Mouse (Mus musculus) hindbrain, embryonic 10.5 days (tissue): Measurements from ENCODE around the gene Carmil2. TPM values are rescaled to one million over a fixed set of nuclear protein-coding genes. Genes with fewer than 3 reads are reported as not detected.
A peak's percentile ranks its signal among the peaks of the same experiment; 100 is the strongest.

Experiments used
- DNase-seq: peaks from one replicate; pipeline ENCODE4 v3.0.0-alpha.2; 2017; ENCODE audit warnings: low spot score
- H3K27ac ChIP-seq: fragments of 300-500 bp; sonication (generic); 2 replicates; pipeline ENCODE4 v1.5.1; 2016; ENCODE audit warnings: mild to moderate bottlenecking, moderate library complexity
- H3K27me3 ChIP-seq: fragments of 300-500 bp; sonication (generic); 2 replicates; pipeline ENCODE4 v1.6.1; 2016; ENCODE audit warnings: mild to moderate bottlenecking; ENCODE audit not compliant: poor library complexity, insufficient read depth, severe bottlenecking
- H3K36me3 ChIP-seq: fragments of 300-500 bp; sonication (generic); 2 replicates; pipeline ENCODE4 v1.6.1; 2016; ENCODE audit warnings: mild to moderate bottlenecking, moderate library complexity
- H3K4me1 ChIP-seq: fragments of 300-500 bp; sonication (generic); replicated peaks from 2 replicates; pipeline ENCODE4 v1.6.1; 2016; ENCODE audit warnings: mild to moderate bottlenecking
- H3K4me3 ChIP-seq: fragments of 300-500 bp; sonication (generic); 2 replicates; pipeline ENCODE4 v1.5.1; 2016; ENCODE audit warnings: mild to moderate bottlenecking, moderate library complexity
- H3K9me3 ChIP-seq: fragments of 300-500 bp; sonication (generic); 2 replicates; pipeline ENCODE4 v1.6.1; 2016; ENCODE audit warnings: mild to moderate bottlenecking, moderate library complexity
- WGBS: fragments of 180-500 bp; shearing (Covaris S2); methylation state at CpG from one replicate; pipeline ENCODE4 v1.1.7; 2016; 5-methylcytosine and 5-hydroxymethylcytosine counted together
- polyA plus RNA-seq: library from polyadenylated mRNA; unstranded; fragments of >200 nt; fragmentation: Nextera tagmentation; extraction: Ambion mirVana; gene quantifications from 2 replicates; pipeline ENCODE4 v1.2.1, GENCODE M21; 2016

The Carmil2 gene
- polyA plus RNA-seq, 1 experiment from 2014 or later: 4.9 TPM

- Histone ChIP-seq H3K27ac (no peak overlapping the region), H3K4me3 (no peak overlapping the region), H3K27me3 (no peaks in the 10 kb centered on the region), H3K36me3 (peaks cover 22% of the 10 kb centered on the region), H3K4me1 (peaks cover 9% of the 10 kb centered on the region), H3K9me3 (no peaks in the 10 kb centered on the region)
- DNase-seq: no peak
- 71% methylated on average over 8 of the region's 8 CpGs for WGBS
Measured at GRCm38 (mm10) chr8:105687512-105687911, 1.4 kb downstream of the Carmil2 start.

DNA sequence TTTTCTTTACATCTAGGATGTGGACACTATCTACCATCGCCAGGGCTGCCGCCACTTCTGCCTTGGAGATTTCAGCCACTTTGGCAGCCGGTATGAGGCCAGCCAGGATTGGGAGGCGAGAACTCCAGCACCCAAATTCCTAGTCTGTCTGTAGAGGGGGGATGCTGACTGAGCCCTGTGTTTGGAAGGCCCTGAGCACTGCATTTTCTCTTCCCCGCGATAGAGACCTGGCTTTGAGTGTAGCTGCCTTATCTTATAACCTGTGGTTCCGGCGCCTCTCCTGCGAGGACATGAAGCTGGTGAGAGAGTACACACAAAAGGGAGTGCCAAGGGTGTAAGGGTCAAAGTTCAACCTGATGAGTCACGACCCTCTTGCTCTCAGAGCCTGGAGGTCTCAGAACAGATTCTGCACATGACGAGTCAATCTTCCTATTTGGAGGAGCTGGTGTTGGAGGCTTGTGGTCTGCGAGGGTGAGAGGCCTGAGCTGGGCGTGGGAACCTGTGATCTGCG, 2.2 kb downstream of the Carmil2 start:
- H3K4me3 ChIP-seq: no peak overlapping the region
- DNase-seq: no peak
- no peaks in the 10 kb centered on the region for H3K27me3 ChIP-seq
- WGBS: 66% methylated on average over 14 of the region's 14 CpGs
- no peak overlapping the region for H3K27ac ChIP-seq
- peaks cover 5% of the 10 kb centered on the region; the same call in 1 of the 2 replicates for H3K9me3 ChIP-seq
- H3K4me1 ChIP-seq: peaks cover 9% of the 10 kb centered on the region
- peaks cover 21% of the 10 kb centered on the region for H3K36me3 ChIP-seq

- Histone ChIP-seq H3K27me3 (peaks cover 5% of the 10 kb centered on the region), H3K9me3 (peaks cover 5% of the 10 kb centered on the region; the same call in 1 of the 2 replicates), H3K4me3 (no peak overlapping the region), H3K27ac (no peak overlapping the region), H3K36me3 (peaks cover 10% of the 10 kb centered on the region), H3K4me1 (peaks cover 17% of the 10 kb centered on the region)
- no peak for DNase-seq
- WGBS: 59% methylated on average over 35 of the region's 35 CpGs
Measured at GRCm38 (mm10) chr8:105689256-105689982, 3.3 kb downstream of the Carmil2 start.

DNA sequence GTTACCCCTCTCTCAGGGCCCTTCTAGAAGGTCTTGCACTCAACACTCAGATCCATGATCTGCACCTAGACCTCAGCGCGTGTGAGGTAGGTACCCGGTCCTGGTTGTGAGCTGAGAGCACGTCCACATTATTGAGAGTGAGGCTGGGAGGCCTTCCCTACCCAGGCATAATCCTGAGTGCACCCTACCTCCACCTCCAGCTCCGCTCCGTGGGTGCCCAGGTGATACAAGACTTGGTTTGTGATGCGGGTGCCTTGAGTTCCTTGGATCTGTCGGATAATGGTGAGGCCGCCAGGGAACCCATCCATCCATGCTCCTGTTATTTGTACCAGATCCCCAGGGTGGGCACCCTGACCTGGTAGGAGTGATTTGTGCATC, 3.9 kb downstream of the Carmil2 start:
- peaks cover 7% of the 10 kb centered on the region; the same call in 1 of the 2 replicates for H3K36me3 ChIP-seq
- H3K4me3 ChIP-seq: no peak overlapping the region
- no peak overlapping the region for H3K27ac ChIP-seq
- DNase-seq: no peak
- H3K9me3 ChIP-seq: peaks cover 5% of the 10 kb centered on the region; the same call in 1 of the 2 replicates
- 91% methylated on average over 9 of the region's 9 CpGs for WGBS
- H3K4me1 ChIP-seq: peaks cover 23% of the 10 kb centered on the region
- H3K27me3 ChIP-seq: peaks cover 11% of the 10 kb centered on the region

GRCm38 (mm10) chr8:105690978-105691377, 4.9 kb downstream of the Carmil2 start:
- no peak for DNase-seq
- 82% methylated on average over 14 of the region's 14 CpGs for WGBS
- H3K9me3 ChIP-seq: peaks cover 5% of the 10 kb centered on the region; the same call in 1 of the 2 replicates
- no peak overlapping the region for H3K27ac ChIP-seq
- no peak overlapping the region for H3K4me3 ChIP-seq
- H3K27me3 ChIP-seq: peaks cover 17% of the 10 kb centered on the region
- peaks cover 21% of the 10 kb centered on the region for H3K4me1 ChIP-seq
- H3K36me3 ChIP-seq: peaks cover 11% of the 10 kb centered on the region; the same call in 1 of the 2 replicates

DNA sequence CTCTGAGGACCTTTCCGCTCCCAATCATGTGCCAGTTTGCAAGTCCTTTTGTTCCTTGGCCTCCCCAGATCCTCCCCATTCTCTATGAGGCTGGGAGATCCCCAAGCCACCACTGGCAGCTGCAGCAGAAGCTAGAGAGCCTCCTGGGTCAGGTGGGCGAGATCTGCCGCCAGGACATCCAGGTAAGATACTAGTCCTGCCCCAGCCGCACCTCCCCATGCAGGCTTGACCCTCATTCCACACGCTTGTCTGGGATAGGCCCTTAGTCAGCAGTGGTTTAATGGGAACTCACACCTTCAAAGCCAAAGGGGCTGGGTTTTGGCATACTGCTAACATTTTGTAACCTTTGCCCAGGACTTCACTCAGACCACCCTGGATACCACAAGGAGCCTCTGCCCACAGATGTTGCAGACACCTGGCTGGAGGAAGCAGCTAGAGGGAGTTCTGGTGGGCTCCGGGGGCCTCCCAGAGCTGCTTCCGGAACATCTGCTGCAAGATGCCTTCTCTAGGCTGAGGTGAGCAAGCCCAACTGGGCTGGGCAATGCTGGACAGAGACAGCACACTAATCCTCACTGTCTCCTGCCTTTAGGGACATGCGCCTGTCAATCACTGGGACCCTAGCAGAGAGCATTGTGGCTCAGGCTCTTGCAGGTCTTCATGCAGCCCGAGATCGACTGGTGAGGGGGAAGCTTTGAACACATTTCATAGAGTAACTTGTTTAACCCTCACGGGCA, 6.5 kb downstream of the Carmil2 start:
- peaks cover 17% of the 10 kb centered on the region for H3K4me1 ChIP-seq
- DNase-seq: no peak
- H3K27ac ChIP-seq: no peak overlapping the region
- peaks cover 17% of the 10 kb centered on the region for H3K27me3 ChIP-seq
- H3K9me3 ChIP-seq: peaks cover 5% of the 10 kb centered on the region; the same call in 1 of the 2 replicates
- H3K36me3 ChIP-seq: peaks cover 27% of the 10 kb centered on the region
- WGBS: 93% methylated on average over 11 of the region's 11 CpGs
- no peak overlapping the region for H3K4me3 ChIP-seq

DNA sequence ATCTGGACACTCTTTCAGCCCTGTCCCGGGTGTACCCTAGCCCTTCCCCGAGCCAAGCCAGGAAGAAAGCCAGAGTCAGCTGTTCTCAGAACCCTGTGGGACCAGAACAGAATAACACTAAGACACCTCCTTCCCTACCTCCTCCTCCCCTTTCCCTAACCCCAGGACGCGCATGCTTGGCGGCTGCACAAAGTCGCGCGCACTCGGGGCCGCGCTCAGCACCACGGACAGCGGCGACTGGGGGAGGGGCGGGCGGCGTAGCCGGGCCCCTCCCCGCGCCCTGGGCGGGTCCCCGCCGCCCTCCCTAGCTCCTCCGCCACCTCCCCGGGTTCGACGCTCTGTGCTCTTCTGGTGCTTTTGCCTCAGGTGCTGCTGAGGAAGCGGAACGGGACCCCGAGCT, 7.6 kb downstream of the Carmil2 start:
- DNase-seq: peak; percentile 71
- H3K36me3 ChIP-seq: peaks cover 37% of the 10 kb centered on the region
- WGBS: 3% methylated on average over 30 of the region's 30 CpGs
- peaks cover 17% of the 10 kb centered on the region for H3K4me1 ChIP-seq
- peaks cover 5% of the 10 kb centered on the region; the same call in 1 of the 2 replicates for H3K9me3 ChIP-seq
- peak overlapping the region; percentile 62 for H3K4me3 ChIP-seq
- H3K27me3 ChIP-seq: peaks cover 17% of the 10 kb centered on the region
- peak overlapping the region; percentile 80 for H3K27ac ChIP-seq

DNA sequence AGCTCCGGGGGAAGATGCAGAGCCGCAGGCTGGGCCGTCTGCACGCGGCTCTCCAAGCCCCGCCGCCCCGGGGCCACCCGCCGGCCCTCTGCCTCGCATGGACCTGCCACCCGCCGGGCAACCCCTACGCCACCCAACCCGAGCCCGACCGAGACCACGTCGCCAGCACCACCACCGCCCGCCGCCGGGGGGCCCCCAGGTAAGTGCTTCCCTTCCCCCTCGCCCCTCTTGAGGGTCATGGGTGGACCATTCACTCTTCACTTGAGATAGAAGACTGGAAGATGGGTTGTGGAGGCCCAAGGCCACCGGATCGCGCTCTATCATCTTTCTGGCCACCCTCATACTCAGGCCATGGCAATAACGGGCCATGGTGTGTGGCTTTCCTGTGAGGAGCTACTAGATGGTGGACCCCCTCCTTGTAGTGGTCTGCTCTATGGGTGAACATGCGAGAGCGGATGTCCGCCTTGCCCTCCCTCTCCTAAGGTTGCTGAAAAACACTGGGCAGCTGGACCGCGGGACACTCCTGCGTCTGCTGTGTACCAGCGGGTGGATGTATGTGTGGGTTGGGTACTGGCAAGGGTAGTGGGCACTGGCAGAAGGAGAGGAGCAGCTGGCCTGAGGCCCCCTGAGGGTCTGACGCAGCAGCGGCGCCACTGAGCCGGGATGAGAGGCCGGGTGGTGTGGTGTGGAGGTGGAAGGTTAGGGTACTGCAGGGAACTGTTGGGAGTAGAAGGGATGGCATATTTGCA, 8.2 kb downstream of the Carmil2 start:
- H3K27me3 ChIP-seq: peaks cover 17% of the 10 kb centered on the region
- peak overlapping the region; percentile 62 for H3K4me3 ChIP-seq
- peaks cover 42% of the 10 kb centered on the region for H3K36me3 ChIP-seq
- WGBS: 7% methylated on average over 40 of the region's 40 CpGs
- H3K9me3 ChIP-seq: peaks cover 5% of the 10 kb centered on the region; the same call in 1 of the 2 replicates
- peak overlapping the region; percentile 80 for H3K27ac ChIP-seq
- DNase-seq: peak; percentile 33
- peaks cover 17% of the 10 kb centered on the region for H3K4me1 ChIP-seq

GRCm38 (mm10) chr8:105695080-105695780, 9.2 kb downstream of the Carmil2 start:
- Histone ChIP-seq H3K9me3 (peaks cover 5% of the 10 kb centered on the region; the same call in 1 of the 2 replicates), H3K4me1 (peaks cover 27% of the 10 kb centered on the region), H3K27me3 (peaks cover 17% of the 10 kb centered on the region), H3K27ac (peak overlapping the region; percentile 80; the same call in 1 of the 2 replicates), H3K36me3 (peaks cover 46% of the 10 kb centered on the region), H3K4me3 (peak overlapping the region; percentile 62)
- no peak for DNase-seq
- 82% methylated on average over 30 of the region's 30 CpGs for WGBS

DNA sequence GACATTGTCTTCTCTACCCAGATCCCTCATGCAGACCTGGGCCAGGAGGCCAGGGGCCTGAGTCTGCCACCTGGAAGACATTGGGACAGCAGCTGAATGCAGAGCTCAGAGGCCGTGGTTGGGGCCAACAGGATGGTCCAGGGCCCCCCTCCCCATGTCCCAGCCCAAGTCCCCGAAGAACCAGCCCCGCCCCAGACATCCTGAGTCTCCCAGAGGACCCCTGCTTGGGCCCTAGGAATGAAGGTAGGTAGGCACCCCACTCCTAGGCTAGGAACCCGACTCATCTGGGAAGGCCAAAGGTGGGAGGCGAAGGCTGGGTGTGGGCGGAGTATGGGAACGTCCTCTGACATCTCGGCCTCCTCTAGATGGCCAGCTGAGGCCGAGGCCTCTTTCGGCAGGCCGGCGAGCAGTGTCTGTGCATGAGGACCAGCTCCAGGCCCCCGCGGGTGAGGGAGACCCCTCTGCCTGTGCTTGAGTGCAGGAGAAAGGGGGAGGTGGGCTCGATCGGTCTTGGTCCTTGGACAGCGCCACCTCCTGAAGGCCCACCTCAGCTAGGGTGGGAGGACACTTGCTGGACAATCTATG, 11.2 kb downstream of the Carmil2 start:
- no peak overlapping the region for H3K4me3 ChIP-seq
- no peak overlapping the region for H3K27ac ChIP-seq
- peaks cover 17% of the 10 kb centered on the region for H3K27me3 ChIP-seq
- no peak for DNase-seq
- H3K36me3 ChIP-seq: peaks cover 46% of the 10 kb centered on the region
- H3K4me1 ChIP-seq: peaks cover 40% of the 10 kb centered on the region
- WGBS: 93% methylated on average over 17 of the region's 17 CpGs
- H3K9me3 ChIP-seq: peaks cover 5% of the 10 kb centered on the region; the same call in 1 of the 2 replicates

DNA sequence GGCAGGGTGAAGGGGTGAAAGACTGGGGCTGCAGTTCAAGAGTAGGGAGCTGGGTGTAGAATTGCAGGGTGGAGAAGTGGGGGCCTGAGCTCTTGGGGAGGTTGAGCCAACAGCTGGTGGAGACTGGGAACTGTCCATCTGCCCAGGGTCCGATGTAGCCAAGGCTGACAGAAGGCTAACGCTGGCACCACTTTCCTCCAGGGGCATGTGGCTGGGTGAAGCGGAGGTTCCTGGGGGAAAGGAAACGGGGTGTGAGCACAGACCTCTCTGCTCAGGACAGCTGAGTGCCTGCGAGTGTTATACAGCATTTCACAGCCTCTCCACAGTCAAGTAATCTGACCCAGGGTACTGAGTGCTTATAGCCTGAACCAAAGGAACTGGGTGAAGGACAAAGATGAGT, 12.7 kb downstream of the Carmil2 start:
- Histone ChIP-seq H3K36me3 (peaks cover 53% of the 10 kb centered on the region), H3K27ac (no peak overlapping the region), H3K9me3 (no peaks in the 10 kb centered on the region), H3K4me1 (peaks cover 43% of the 10 kb centered on the region), H3K27me3 (peaks cover 17% of the 10 kb centered on the region), H3K4me3 (no peak overlapping the region)
- no peak for DNase-seq
- WGBS: 92% methylated on average over 5 of the region's 5 CpGs
